Mouse (Mus musculus) right cerebral cortex, postnatal 4 days (tissue): ENCODE measurements around the gene Tldc2.
A peak's percentile ranks its signal among the peaks of the same experiment; 100 is the strongest.

Experiments
- DNase-seq: peaks from one replicate; pipeline ENCODE4 v3.0.0-alpha.2; 2022

Tldc2 gene

DNA sequence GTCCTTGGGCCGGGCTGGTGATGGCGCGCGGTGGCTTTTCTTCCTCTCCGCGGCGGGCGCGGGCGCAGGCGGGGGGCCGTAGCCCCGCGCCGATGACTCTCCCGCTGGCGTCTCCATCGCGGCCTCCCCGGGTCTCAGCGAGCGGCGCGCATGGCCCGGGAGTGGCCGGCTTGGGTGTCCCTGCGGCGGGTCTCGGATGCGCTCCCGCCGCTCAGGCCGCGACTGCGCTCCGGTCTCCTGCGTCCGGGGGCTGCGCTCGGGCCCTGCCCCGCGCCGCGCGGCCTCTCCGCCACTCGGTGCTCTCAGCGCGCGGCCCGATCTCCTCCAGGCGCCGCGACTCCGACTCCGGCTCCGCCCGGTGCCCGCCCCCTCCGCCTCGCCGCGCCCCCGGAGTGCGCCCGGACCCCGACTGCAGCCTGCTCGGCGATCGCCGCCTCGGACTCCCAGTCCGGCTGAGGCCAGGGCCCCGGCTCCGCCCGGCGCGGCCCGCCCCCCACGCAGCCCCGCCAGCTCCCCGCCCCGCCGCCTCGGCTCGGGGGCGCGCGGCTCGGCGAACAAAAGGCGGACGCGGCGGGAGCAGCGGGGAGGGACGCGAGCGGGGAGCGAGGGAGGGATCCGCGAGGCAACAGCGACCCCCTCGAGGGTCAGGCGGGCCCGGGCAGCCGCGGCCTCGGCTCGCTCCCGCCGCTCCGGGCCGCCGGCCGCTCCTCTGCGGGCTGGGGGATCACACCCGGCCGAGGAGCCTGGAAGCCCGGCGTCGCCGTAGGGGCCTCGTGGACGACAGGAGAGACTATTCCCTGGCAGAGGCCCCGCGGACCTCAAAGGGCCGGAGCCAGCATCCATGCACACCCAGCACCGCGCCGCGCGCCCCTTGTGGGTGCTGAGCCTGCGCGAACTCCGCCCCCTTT, 7.8 kb upstream of the Tldc2 start, which contains the start of gene Soga1:
Soga1 (minus strand) TSS at position 462 of the 908 bp plus-strand sequence.
- peak; percentile 82 for DNase-seq

DNA sequence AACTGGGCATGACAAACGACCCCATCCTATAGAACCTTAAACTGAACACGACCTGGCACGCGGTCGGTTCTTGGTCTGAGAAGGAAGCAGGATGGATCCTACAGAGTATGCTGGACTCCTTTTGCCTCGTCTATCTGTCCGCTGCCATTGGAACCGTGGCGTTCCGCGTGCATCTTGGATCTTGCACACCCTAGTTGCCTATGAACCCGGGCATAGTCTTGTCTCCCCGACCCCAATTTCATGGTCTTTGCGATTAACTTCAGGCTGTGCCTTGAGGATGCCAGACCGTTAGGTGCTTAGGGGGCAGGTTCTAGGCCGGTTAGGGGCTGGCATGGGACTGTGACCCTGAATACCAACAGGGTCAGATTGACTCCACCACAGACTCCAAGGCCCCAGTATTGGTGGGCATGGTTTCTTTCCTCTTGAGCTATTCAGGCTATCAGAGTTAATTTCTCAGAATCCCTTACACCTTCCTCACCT, 7.1 kb upstream of the Tldc2 start:
- DNase-seq = no peak

DNA sequence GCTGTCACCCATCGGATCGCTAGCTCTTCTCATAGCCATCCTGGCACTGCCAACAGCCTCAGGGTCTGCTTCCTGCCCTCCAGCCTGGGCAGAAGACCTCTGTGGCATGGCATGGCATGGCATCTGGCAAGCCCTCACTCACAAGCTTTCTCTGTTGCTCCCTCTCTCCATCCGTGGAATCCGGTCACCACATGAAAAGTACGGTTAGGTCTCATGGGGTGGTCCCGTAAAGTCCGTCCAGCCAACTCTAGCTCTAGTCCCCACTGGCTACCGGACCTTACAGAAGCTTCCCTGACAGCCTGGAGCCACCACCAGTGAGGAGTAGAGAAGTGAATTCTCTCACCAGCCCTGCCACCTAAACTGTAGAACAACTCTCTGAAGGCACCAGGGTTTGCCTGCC, 5.5 kb upstream of the Tldc2 start:
- DNase-seq = no peak

DNA sequence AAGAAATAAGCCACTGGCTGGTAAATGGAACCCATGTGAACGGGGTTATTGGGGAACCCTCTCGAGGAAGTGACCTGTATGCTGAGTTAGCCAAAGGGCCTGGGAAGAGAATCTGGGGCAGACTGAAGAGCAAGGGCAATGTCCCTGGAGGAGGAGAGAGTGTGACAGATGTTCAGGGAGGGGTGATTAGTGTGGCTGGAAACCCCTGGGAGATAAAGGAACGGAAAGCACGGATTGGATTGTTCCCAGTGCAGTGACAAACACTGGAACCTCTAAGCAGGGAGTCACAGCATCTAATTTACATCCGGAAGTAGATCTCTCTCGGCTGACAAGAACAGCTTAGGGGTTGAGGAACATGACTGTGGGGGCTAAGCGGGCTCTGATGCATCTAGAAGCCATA, 4.9 kb upstream of the Tldc2 start:
- no peak for DNase-seq

DNA sequence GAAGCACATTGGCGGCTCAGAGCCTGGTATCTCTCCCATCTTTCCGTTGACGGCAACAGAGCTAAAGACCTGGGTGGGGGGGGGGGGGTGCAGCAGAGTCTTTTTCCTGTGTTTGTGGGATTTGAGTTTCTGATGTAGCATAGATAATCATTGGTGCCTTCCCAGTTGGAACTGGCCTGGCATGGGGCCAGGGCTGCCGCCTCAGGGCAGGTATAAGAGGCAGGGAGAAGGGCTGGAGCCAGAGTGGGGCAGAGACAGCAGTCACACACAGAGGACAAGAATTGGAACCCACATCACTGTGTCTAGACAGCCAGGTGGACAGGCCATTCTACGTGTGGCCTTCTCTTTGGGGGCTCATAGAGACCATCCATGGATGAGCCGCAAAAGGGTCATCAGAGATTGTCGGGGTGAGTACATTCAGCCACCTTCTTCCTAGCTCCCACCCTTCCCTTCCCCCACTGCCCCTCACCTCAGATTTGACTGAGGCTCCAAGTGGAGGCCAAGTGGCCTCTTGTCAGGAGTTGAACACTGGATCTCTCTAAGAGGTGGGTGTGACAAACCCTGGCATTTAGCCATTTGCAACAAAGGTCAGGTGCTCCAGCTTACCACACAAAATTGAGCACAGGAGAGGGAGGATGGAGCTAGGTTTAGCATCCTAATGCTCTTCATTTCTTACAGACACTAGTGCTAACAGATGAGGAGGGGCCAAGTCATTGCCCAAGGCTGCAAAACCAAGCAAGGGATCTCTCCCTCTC, 1.8 kb upstream of the Tldc2 start:
- DNase-seq = no peak

DNA sequence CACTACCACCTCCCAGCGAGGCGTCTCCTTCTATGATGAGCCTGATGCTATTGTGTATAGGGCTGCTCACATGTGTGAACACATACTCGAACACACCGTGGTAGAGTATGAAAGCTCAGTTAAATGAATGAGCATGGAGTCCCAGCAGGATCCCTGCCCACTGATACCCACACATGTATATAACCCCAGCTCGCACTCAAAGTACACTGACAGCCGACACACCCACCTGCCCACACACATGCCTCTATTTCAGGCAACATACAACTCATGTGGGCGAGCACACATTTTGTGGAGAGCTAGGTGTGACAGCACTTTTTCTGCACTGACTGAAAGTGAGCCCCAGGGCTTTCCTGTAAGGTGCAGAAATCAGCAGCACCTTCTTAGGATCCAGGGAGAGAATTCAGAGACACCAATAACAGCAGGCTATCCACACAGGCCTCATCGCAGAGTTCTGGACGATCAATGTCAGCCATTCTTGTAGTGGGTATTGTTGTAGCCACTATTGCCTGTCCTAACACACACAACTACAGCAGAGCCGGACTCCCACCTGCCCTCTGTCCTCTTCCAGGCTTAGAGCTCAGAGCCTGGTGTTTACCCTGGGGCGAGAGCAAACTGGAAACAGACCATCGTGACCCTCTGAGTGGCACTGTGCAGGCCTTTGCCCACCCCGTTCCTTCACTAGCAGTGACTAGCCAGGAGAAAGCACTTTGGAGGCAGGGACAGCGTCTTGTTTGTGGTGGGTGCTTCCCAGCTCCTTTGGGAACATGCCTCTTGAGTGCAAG, 872 bp downstream of the Tldc2 start:
- DNase-seq = no peak

DNA sequence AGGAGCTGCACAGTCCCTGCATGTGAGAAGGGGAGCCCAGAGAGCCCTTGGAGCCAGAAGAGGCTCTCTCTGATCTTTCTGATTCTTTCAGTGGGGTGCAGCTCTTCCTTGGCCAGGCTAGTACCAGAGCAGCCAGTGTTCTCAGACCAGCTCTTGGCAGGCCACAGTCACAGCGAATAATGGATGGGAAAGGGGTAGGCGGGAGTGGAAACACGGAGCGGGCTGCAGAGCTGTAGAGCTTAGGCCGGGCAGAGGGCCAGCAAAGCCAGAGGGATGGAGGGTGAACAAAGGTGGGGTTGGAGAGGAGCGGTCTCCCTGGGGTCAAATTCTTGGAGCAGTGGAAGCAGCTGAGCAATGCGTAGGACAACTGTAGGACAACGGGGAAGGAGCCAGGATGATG, 5.2 kb downstream of the Tldc2 start:
- peak; percentile 61 for DNase-seq

DNA sequence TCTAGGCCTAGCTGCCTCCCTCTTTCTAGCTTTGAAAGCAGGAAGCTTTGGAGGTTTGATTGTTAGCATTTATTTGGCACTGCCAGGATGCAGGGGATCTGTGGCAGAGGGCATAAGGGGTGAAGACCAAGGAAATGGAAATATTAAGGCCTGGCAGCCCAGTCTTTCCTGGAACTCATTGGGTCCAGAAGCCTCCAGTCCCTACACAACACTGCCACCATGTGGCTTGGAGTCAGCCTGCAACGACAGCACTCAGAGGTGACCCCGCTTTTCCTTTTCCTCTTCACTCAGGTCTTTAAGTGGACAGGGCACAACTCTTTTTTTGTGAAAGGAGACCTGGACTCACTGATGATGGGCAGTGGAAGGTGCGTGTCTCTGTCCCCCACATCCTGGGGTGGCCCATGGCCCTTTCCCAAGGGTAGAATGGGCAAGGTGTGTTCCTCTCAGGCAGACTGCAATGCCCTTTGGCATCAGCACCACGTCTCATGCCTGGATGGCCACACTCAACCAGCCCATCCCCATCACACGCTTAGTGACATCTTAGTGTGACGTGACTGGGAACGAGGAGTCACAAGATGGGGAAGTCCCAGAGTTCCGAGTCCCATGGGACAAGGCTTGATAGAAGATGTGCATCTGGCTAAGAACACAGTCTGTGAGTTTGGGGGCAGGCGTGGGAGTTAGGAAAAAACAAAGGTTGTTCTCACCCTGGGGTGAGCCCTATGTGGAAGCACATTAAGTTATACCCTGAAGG, 8.3 kb downstream of the Tldc2 start:
- peak; percentile 79 for DNase-seq

DNA sequence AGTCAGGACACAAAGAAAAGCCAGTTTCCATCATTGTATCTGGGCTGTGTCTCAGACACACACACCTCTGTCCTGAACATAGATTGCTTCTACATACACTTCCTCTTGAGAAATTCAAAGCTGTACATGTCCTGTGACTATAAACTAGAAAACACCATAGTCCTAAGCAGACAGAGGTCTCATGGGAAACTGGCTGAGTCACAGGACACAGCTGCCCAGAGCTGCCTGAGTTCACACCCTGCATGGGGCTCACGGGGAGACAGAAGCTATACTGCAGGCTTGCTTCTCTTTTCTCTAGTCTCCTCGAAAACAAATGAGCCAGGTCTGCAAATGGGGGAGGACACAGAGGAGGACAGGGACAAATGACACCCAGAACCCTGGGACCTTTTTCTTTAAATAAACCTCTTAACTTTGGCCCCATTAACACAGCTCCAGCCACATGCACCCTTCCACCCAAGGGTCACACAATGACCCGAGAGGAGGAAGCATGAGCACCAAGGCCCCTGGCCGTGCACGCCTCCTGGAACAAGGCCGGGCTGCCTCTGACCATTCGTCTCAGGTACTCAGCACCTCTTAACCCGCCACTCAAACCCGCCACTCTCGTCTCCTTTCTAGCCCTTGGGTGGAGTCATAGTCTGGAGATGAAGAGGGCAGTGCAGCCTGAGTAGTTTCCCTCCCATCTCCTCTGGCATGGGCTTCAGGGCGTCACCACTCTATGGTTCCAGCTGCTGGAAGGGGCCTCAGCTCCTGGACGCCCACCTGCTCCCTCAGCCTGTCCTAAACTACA, 12.9 kb downstream of the Tldc2 start:
- DNase-seq = no peak

DNA sequence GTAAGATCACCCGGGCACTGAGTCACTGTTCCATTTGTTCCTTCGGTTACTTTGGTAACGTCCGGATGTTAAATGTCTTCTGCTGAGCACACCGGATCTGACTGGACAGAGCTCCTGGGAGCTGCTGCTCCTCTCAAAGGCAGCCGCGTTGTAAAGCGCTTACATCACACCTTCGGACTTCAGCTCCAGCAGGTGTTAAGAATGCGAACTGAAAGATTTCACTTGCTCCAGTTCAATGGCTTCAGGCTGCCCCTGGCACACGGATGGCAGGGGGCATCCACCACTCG, 13.4 kb downstream of the Tldc2 start:
- DNase-seq = no peak

DNA sequence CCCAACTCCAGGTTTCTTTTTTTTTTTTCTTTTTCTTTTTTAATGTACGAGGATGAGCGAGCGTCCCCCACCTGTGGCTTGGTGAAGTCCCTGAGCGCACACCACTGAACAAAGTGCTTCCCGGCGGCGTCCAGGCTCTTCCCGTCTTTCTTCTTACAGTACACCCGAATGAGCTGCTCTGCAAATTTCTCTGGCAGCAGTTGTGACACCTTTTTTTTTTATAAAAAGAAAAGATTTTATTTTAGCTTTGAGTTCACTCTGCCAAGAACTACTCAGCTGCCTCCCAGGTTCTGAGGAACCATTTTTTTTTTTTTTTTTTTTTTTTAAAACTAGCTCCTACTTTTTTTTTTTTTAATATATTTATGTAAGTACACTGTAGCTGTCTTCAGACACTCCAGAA, 14.8 kb downstream of the Tldc2 start:
- no peak for DNase-seq

DNA sequence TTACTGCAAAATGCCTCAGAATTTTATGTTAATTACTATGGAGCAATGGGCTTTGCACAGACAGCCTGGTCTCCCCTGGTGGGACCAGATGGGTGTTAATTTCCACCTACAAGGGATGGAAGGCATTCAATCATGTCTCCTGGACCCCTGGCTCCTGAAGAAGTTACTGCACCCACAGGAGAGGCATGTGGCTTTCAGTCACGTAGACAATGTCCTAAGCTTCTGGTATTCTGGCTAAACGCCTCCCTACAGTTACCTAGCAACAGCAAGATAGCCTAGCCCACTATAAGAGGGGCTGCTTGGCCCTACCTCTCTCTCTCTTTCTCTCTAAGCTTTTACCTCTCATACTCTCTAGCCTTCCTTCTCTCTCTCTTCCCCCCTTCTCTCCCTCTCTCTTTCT, 15.4 kb downstream of the Tldc2 start:
- no peak for DNase-seq

DNA sequence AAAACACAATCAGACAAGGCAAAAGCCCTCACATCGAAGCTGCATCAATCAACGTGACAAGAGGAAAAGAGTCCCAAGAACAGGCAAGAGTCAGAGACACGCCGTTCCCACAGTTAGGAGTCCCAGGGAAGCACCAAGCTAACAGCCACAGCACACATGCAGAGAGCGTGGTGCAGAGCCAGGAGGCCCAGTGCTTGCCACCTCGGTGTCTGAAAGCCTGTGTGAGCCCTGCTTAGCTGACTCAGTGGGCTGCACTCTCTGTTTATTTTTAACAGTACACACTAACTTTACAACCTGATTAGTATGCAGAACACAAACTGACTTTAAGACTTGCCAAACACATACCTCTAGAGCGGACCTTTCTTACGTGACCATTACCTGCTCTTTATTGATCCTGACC, 17.6 kb downstream of the Tldc2 start:
- DNase-seq = no peak

DNA sequence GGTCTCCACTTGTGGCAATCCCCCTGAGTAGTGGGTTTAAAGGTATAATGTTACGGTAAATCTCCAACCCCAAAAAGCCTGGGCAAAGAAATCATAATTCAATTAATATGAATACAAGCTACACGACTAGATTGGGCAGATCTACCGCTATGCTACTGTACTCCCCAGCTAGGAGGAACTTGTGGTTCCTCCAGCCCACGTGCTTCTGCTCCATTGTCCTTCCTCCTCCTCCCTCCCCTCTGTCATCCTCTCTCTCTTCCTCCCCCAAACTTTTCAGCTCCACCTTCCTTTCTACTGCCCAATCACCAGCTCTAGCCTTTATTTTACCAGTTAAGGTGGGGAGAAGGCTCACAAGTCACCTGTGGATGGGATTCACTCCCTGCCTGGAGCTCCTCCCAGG, 21.4 kb downstream of the Tldc2 start:
- DNase-seq = no peak

DNA sequence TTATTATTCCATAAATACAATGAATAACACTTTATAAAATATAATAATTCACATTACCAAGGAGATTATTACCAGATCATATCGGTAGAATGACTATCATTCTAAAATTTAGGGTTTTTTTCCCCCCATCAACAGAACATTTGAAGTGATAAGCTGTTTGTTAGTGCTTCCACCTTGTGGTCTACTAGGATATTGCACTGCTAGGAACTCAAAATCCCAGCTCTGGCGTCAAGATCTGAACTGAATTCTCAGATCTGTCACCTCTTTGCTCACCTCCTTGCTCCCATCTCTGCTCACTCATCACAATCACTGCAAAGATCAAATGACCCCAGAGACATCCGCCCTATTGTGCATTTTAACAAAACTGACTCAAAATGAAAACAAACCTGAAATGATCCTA, 30.1 kb downstream of the Tldc2 start:
- no peak for DNase-seq

DNA sequence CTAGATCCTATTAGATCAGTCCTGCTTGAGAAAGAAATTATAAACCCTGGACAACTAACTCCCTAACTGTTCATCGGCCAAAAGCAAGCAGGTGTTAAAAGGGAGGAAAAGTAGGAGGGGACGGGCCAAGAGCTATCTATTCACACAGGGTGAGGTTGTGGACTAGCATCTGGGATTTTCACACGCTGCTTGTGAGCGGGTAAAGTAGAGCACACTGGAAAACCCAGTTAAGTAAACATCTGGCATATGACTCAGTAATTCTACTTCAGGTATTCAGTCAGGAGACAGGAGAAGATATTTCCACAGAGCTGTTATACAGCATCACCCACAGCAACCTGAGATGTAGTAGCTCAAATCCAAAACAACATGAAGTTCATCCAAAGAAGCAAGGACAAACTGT, 31.7 kb downstream of the Tldc2 start:
- DNase-seq = no peak

DNA sequence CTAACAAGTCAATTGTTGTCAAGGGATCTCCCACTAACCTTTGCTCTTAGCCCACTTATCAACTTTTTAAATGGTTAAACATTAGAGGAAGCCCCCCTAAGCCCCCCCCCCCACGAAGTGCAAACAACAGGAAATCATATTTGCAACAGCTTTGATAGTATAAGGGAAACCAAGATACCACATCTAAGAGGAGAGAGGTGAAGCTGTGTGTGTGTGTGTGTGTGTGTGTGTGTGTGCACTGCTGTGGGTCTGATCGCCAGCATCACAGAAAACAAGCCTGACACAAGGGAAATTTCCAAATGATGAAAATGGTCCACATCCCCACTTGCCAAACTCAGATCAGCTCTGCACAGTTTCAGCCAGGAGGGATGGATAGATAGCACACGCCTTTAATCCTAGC, 32.2 kb downstream of the Tldc2 start:
- no peak for DNase-seq

DNA sequence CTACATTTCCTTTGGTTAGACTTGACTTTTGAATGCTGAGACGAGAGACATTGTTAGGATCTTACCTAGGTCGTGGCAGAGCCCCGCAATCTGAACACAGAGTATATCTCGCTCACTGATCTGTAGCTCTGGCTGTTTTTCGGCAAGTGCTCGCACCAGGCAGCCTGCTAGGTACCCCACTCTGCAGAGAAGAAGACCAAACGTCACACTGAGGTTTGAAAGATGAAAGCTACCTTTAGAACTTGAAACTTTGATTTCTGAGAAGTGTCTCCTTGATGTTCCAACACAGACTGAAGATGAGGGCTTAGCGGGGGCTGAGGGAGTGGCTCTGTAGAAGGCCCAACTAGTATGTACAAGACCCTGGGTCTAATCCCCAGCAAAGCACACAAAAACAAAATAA, 34.9 kb downstream of the Tldc2 start:
- DNase-seq = no peak

DNA sequence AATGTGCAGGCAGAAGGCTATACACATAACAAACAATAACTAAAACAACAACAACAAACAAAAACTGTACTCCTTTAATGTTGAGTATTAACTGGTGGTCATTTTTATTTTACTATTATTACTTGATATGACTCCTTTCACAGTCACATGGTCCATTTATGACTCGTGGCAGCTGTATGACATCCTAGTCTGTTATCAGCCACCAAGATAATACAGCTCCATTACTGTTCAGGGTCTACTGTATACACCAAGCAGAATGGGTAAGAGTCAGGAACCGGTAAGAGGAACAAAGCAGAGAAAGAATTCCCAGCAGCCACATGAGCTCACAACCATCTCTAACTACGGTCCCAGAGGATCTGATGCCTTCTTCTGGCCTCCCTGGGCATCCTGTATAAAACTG, 38.4 kb downstream of the Tldc2 start:
- no peak for DNase-seq

DNA sequence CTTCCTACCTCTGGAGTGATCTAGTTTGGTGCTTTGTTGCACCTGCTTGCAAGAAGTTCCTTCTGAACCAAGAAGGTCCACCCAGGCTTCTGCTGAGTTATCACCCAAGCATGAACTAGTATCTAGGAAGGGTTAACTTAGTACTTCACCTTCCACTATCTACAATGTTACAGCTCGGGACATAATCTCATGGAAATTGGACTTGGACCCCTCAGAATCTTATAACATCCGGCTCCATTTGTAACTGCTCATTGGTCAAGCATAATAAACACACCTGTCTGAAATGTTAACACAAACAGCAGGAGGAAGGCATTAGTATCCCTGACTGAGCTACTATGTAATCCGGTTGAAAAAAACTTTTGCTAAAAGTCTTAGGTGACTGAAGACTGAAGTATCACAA, 40.5 kb downstream of the Tldc2 start:
- no peak for DNase-seq

DNA sequence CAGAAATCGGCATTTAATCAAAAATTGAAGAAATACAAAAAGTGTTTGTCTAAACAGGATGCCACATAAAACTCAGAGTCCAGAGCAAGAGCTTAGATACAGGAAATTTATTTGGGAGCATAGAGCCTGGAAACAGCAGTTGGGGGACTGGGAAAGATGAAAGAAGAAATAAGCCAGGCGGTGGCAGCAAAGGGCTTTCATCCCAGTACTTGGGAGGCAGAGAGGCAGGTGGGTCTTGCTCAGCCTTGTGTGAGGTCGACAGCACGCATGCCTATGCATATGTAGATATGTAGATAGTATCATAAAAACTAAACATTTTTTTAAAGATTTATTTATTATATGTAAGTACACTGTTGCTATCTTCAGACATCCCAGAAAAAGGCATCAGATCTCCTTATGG, 41.2 kb downstream of the Tldc2 start:
- peak; percentile 13 for DNase-seq

DNA sequence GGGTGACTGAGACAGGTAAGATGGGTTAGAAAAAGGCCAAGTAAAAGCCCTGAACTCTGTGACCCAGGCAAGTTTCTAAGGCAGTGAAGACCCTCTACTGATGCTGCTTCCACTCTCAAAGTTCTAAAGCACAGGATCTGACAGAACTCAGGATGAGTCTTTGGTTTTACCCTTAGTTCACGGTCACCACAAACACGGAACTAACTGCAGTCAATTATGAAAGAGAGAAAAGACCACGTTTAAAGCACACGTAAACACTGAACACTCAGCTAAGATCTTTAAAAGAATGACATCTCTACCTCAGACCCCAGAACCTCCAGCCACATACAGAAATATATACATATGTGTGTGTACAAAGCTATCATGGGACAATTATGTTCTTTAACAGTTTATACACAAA, 42.2 kb downstream of the Tldc2 start:
- no peak for DNase-seq
